Mouse (Mus musculus) liver, embryonic 14.5 days (tissue): ENCODE results near the gene Tarsl2.

Source experiments
- CTCF ChIP-seq: IDR thresholded peaks from 2 replicates; pipeline ENCODE4 v1.5.1; 2016; ENCODE audit warnings: antibody characterized with exemption, low read depth, control low read depth
- EP300 ChIP-seq: IDR thresholded peaks from 2 replicates; pipeline ENCODE4 v1.6.1; 2016; ENCODE audit warnings: antibody characterized with exemption, low read depth

DNA sequence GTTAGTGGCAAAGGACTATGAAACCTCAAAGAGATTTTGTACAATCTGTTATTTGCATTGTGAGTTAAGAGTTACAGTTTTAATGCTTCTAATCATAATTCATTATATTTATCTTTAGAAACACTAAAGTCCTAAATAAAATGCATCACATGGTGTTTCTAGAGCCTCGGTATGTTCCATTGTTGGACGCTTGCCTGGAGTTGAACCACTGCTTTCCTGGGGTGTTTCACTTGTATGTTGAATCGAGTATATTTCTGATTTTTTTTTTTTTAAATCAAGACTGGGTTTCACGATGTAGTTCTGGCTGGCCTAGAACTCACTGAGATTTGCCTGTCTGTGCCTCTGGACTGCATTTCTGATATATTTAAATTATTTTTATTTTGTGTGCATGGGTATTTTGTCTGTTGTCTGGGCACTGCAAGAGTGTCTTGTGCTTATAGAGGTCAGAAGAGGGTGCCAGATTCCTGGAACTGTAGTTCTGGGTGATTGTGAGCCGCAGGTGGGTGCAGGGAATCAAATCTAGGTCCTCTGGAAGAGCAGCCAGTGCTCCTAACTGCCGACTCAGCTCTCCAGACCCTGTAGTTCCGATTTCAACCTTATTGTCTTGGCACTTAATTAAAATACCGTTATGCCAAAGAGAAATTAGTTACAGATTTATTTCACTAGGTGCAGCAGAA lies 47.4 kb downstream of the Tarsl2 start:
- TF ChIP-seq CTCF = no peak
- no peak for TF ChIP-seq EP300
